Mouse (Mus musculus) ZHBTc4 (cell line): ENCODE results near the gene Hist1h3h.

Experiments used
- DNase-seq: peaks from one replicate; pipeline ENCODE4 v3.0.0-alpha.2; 2011; ENCODE audit warnings: low read depth, low spot score

Hist1h3h gene

GRCm38 (mm10) chr13:21727948-21728572, 10.6 kb downstream of the Hist1h3h start:
- peak; percentile 44 for DNase-seq

GRCm38 (mm10) chr13:21729544-21729943, 12.1 kb downstream of the Hist1h3h start:
- DNase-seq = no peak

GRCm38 (mm10) chr13:21733466-21733865, 16.0 kb downstream of the Hist1h3h start:
- peak; percentile 63 for DNase-seq

- peak; percentile 91 for DNase-seq
Measured at GRCm38 (mm10) chr13:21734010-21734905, 16.8 kb downstream of the Hist1h3h start.

- peak; percentile 94 for DNase-seq
Measured at GRCm38 (mm10) chr13:21734906-21735767, 17.7 kb downstream of the Hist1h3h start, which contains the start of gene Hist1h4j. Hist1h4j (plus strand) TSS chr13:21735064.

- DNase-seq = no peak
Measured at GRCm38 (mm10) chr13:21745006-21745405, 27.5 kb downstream of the Hist1h3h start.

- DNase-seq = peak; percentile 52
Measured at GRCm38 (mm10) chr13:21749387-21750158, 32.1 kb downstream of the Hist1h3h start.

GRCm38 (mm10) chr13:21750159-21751017, 32.9 kb downstream of the Hist1h3h start, which contains the start of gene Hist1h4k:
Hist1h4k (minus strand) TSS chr13:21750505.
- DNase-seq = peak; percentile 97

- no peak for DNase-seq
Measured at GRCm38 (mm10) chr13:21751417-21751816, 34.0 kb downstream of the Hist1h3h start.

- DNase-seq = peak; percentile 18
Measured at GRCm38 (mm10) chr13:21751827-21752226, 34.4 kb downstream of the Hist1h3h start.

- DNase-seq = peak; percentile 45
Measured at GRCm38 (mm10) chr13:21752356-21752755, 34.9 kb downstream of the Hist1h3h start.

GRCm38 (mm10) chr13:21753051-21753523, 35.6 kb downstream of the Hist1h3h start:
- DNase-seq = no peak

- DNase-seq = peak; percentile 94
Measured at GRCm38 (mm10) chr13:21753524-21754285, 36.2 kb downstream of the Hist1h3h start, which contains the start of the genes Hist1h2ak and Hist1h2bn. Hist1h2ak (minus strand) TSS chr13:21753827. Hist1h2bn (plus strand) TSS chr13:21754123.

- peak; percentile 51 for DNase-seq
Measured at GRCm38 (mm10) chr13:21754294-21755001, 37.0 kb downstream of the Hist1h3h start.

GRCm38 (mm10) chr13:21755707-21756106, 38.2 kb downstream of the Hist1h3h start:
- DNase-seq = no peak
